Mouse (Mus musculus) gastrocnemius, postnatal 14 days (tissue): ENCODE data around the gene Trnt1. TPM values are rescaled to one million over a fixed set of nuclear protein-coding genes. Genes with fewer than 3 reads are reported as not detected.

Source experiments
- DNase-seq: peaks from one replicate; pipeline ENCODE4 v3.0.0; 2021; ENCODE audit warnings: mixed read lengths
- intact Hi-C: fragments of 180-260 bp; cut with DNase I; formaldehyde crosslinking; loops from one replicate; pipeline ENCODE4 v1.15.1; 2025; ENCODE audit warnings: low total_unique reads
- total RNA-seq, 2 experiments: library from RNA; stranded (reverse); gene quantifications; 2 replicates each; pipeline ENCODE4 v1.2.3; 2021

The Trnt1 gene
- total RNA-seq, 2 experiments from 2014 or later = 22.8 to 28.0 TPM

DNA sequence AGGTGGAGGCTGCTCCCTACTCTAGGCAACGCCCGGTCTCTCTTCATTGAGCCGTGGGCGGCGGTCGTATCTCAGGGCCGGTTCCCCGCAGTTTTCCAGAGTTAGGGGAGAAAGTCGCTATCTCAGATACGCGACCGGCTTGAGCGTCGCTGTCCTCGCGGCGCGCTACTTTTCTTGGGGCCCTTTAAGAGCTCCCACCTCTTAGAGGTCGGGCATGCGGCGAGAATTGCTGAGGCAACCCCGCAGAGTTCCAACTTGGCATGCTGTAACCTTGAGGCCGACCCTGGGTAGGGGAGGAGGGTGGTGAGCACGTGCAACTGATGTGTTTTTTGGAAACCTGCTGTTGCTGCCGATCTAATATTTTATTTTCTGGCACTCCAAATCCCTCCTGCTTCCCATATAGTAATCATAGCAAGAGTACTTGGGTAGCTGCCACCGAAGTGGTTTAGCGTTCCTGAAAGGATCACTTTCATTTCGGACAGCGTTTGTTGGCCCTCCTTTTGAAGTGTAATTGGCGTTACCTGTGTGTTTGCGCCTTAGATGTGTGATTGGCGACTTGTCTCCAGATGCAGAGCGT, 458 bp downstream of the Trnt1 start:
- DNase-seq = peak; percentile 5
- intact Hi-C loops = no loop called here

DNA sequence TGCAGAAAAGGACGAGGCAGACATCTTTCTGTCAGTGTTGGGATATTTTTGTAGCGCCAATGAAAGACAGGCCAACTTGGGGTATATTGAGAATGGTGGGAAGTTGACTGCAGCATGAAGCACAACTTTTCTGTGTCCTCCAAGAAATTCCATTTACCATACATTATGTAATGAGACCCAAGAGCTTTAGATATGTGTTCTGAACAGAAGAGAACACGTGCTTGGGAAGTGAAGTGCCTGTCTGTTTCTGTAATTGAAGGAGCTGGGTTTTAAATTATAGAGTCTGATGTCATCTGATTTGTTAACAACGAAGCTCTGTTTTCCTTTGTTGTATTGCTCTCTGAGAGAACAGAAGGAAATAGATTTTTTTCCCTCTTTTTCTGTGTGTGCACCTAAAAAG, 1.1 kb downstream of the Trnt1 start:
- DNase-seq = no peak
- intact Hi-C loops = no loop called here

DNA sequence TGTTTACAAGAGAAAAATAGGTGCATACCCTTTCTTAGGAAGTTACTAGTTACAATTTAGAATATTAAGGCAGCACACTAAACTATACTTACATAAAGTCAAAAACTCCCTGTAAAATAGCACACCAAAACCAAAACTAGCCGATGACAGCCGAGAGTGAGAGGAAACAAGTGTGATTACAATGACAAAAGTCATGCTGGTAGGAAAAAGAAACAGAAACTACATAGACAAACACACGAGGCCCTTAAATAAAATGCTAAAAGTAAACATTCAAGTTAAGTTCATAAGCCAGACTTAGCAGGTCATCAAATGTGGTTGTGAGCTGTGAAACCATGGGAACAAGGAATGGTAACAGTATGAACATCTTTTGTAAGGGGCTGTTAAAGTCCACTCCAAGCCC, 18.2 kb downstream of the Trnt1 start:
- intact Hi-C loops = no loop called here

DNA sequence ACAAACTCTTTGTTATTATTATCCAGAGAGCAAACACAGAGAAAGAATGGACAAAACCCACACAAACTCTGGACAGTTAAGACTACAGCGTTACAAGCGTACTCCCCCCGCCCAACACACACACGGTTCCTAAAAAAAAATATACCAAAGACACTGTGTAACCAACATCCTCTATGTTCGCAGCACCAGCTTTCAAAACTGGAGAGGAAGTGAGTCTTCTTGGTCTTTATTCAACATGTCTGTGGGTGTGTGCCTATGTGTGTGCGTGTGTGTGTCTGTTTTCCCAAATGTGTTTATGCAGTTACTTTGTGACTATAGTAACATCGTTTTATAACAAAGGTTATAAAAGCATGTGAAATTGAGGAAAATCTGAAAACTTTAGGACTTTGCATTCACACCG, 22.5 kb downstream of the Trnt1 start:
- intact Hi-C loops = no loop called here
- DNase-seq = no peak

More for the DNA sequence above, 18.2 kb downstream of the Trnt1 start:
- no peak for DNase-seq

DNA sequence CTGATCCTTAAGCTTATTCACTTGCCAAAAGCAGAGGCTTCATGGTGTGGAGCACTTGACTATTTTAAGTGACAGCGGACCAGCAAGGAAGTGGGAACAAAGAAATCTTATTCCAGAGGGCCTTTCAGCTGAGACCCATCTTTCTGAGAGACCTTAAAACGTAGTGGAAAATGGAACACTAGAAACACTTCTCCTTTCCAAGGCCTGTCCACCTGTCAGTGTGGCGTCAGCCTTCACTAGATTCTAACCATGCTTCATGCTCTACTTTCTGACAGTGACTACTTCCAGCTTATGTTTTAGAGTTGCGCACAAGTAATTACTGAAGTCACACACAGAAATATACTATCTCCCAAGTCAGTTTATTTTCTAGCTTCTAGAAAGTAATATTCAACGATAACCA, 23.6 kb downstream of the Trnt1 start:
- no peak for DNase-seq
- intact Hi-C loops = no loop called here

DNA sequence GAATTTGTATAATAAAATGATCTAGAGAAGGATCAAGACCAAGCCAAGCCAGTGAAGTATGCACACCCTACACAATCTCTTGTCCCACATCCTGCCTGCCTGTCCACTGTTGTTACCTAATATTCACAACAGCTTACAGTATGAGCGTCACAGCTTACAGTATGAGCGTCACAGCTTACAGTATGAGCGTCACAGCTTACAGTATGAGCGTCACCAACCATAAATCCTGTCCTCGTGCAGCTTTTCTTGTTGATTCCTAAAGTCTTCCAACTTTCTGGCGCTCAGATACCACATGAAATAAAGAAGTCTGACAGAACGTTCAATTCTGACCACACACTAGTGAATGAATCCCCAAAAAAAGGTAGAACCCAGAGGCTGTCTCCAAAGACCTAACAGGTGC, 24.2 kb downstream of the Trnt1 start:
- intact Hi-C loops = no loop called here

DNA sequence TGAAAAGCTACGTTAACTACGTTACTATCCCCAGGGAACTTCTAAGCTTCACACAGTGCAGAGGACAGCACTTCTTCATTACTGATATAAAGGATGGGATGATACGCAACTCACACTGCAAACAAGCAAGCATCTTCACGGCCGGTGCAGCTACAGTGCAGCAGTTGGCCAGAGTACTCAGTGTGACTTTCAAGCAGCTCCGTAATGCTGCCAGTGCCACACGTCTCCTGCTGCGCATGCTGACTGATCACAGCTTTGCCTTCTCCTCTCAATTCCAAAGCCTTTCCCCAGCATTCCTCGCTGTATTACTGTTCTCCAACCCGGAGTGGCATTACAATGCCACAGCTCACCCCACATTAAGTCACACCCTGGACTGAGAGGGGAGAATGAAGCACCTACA, 24.7 kb downstream of the Trnt1 start:
- DNase-seq = no peak
- intact Hi-C loops = no loop called here

More for the DNA sequence above, 24.2 kb downstream of the Trnt1 start:
- DNase-seq = no peak

- no peak for DNase-seq
- intact Hi-C loops = no loop called here
Measured at GRCm38 (mm10) chr6:106794094-106794814, 25.3 kb downstream of the Trnt1 start.

DNA sequence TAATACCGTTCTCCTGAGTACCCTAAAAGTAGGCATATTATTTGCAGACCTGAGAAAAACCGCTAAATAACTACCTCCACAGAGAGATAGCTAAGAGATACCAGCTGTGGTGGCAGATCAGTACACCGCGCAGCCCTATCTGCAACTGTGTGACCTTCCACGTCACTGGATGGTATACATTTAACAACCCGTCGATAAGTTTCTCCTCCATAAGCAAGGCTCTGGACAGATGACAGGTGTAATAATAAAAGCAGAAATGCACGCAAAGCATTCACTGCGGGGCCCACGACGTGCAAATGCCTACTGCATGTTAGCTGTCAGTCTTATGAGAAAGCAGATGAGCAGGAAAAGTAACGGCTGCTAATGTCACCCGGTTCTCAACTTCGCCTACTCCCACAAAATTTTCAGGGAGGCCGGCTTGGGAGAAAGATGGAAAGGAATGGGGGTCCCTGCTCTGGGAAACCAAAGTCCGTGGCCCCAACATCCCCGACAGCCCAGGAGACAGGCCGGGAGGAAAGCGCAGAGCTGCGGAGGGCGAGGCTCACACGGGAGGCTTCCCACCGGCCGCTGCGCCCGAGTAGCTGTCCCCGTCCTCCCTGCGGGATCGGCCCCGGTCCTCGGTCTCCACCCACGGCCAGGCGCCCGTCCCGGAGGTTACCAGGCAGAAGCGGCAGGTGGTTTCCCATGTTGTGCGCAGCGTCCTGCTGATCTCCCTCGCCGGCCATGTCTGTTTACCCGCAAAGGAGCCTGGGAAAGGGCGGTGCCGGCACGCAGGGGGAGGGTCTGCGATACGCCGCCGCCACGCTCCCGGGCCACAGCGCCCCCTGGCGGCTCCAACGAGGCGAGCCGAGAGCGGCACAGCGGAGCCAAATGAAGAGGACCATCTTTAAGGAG, 30.7 kb downstream of the Trnt1 start, which contains the start of gene Crbn:
Crbn (minus strand) TSS at position 745 of the 894 bp plus-strand sequence.
- peak; percentile 92 for DNase-seq
- intact Hi-C loops = loop anchor here (10.0 kb wide), 1 partner anchor 1255 kb away; no protein-coding TSS in a partner anchor

DNA sequence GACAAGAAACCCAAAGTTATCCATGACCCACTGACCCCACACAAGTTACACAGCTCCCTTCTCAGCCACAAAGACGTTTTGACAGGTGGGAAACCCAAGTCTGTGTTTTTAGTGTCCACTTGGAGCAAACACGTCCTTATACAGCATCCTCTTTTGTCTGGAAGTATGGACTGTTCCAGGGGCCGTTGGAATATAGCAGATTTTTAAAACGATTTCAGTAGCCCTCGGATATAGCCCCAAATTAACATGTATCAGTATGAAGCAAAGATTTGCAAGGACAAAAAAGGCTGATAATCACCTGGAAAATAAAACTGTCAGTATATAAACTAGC, 31.3 kb downstream of the Trnt1 start:
- no peak for DNase-seq
- intact Hi-C loops = loop anchor here (10.0 kb wide), 1 partner anchor 1255 kb away; no protein-coding TSS in a partner anchor

- intact Hi-C loops = loop anchor here (10.0 kb wide), 1 partner anchor 1250 kb away; no protein-coding TSS in a partner anchor
- no peak for DNase-seq
Measured at GRCm38 (mm10) chr6:106804904-106805303, 36.0 kb downstream of the Trnt1 start.

DNA sequence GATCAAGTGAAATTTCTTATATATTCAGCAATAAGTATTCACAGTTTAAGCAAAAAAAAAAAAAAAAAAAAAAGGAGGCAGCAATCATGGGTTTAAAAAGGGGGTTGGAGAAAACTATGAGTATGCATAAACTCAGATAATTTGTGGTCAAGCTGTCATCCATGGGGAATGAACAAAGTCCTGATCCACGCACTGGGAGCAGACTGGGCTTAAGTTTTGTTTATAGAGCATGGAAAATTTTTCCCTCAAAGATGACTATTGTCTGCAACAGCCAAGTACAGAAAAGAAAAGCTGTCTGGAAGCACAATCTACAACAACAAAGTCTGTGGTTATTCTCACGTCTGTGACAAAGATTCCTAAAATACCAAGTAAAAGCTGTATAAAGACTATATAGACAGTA, 40.2 kb downstream of the Trnt1 start:
- intact Hi-C loops = loop anchor here (10.0 kb wide), 1 partner anchor 1246 kb away; no protein-coding TSS in a partner anchor
- DNase-seq = no peak

- intact Hi-C loops = no loop called here
- no peak for DNase-seq
Measured at GRCm38 (mm10) chr6:106810686-106811085, 41.8 kb downstream of the Trnt1 start.

- DNase-seq = no peak
- intact Hi-C loops = no loop called here
Measured at GRCm38 (mm10) chr6:106819246-106819645, 50.3 kb downstream of the Trnt1 start.

DNA sequence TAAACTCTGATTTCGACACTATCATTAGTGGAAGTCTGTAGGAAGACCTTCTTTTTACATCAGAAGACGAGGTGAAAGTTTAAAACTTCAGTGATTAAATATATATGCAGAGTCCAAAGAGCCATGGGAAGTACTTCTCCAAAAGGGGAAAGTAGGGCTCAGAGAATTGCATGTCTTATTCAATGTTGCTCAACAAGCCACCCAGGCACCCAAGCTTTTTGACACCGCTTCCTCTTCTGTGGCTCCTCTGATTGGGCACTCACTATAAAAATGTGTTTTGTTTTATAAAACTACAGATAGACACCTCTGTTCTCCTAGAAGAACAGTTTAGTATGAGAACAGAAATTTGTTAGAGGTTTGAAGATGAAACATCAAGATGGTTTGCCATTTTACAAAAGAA, 51.0 kb downstream of the Trnt1 start:
- intact Hi-C loops = no loop called here
- no peak for DNase-seq

DNA sequence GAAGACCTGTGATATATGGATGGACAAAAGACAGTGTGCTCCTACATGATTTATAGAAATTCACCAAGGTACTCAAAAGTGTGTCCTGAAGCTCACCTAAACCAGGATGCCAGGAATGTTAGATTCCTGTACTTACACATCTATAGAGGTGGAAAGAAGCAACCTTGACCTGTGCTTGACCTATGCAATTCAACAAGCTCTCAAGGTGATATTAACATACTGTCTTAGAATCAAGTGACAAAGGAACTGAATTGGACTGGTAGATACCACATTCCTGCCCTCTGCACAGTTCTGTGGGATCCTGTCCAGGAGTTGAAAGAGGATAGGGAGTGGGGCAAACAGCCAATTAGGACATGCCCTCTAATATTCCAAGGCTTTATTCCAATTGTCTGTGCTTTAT, 51.6 kb downstream of the Trnt1 start:
- intact Hi-C loops = no loop called here
- DNase-seq = no peak

GRCm38 (mm10) chr6:106822329-106822728, 53.4 kb downstream of the Trnt1 start:
- intact Hi-C loops = no loop called here
- DNase-seq = no peak
